Mouse (Mus musculus) ES-Bruce4 (cell line): ENCODE results near the gene Syngr1. TPM values are rescaled to one million over a fixed set of nuclear protein-coding genes. Genes with fewer than 3 reads are reported as not detected.

ENCODE experiments used
- H3K27ac ChIP-seq: 2 replicates; pipeline ENCODE4 v1.5.1; 2012; ENCODE audit warnings: low read length, inconsistent platforms; ENCODE audit not compliant: insufficient read depth
- H3K27me3 ChIP-seq: 2 replicates; pipeline ENCODE4 v1.6.1; 2012; ENCODE audit warnings: mild to moderate bottlenecking, low read length, inconsistent platforms; ENCODE audit not compliant: control insufficient read depth, poor library complexity, insufficient read depth, severe bottlenecking
- H3K36me3 ChIP-seq: 2 replicates; pipeline ENCODE4 v1.6.1; 2012; ENCODE audit warnings: inconsistent platforms, mild to moderate bottlenecking, low read length, moderate library complexity; ENCODE audit not compliant: control insufficient read depth, poor library complexity, insufficient read depth, severe bottlenecking
- H3K4me1 ChIP-seq: one replicate; pipeline ENCODE4 v1.8.1; 2011; ENCODE audit warnings: low read length; ENCODE audit not compliant: control insufficient read depth, insufficient read depth
- H3K4me3 ChIP-seq: 2 replicates; pipeline ENCODE4 v1.5.1; 2011; ENCODE audit warnings: low read depth, mild to moderate bottlenecking, low read length
- H3K9ac ChIP-seq: 2 replicates; pipeline ENCODE4 v1.6.1; 2012; ENCODE audit warnings: low read depth, mild to moderate bottlenecking, inconsistent platforms; ENCODE audit not compliant: poor library complexity, severe bottlenecking
- H3K9me3 ChIP-seq: replicated peaks from 2 replicates; pipeline ENCODE4 v1.6.1; 2012; ENCODE audit warnings: mild to moderate bottlenecking, low read length, inconsistent platforms; ENCODE audit not compliant: control insufficient read depth, poor library complexity, insufficient read depth, severe bottlenecking
- CTCF ChIP-seq: IDR thresholded peaks from one replicate; pipeline ENCODE4 v1.8.1; 2011; ENCODE audit warnings: low read depth, low read length
- EP300 ChIP-seq: IDR thresholded peaks from 2 replicates; pipeline ENCODE4 v1.6.1; 2011; ENCODE audit warnings: low read depth, low read length; ENCODE audit not compliant: insufficient read depth
- POLR2A ChIP-seq: IDR thresholded peaks from one replicate; pipeline ENCODE4 v1.8.1; 2011; ENCODE audit warnings: low read length; ENCODE audit not compliant: insufficient read depth
- polyA plus RNA-seq: library from polyadenylated mRNA; stranded (reverse); fragments of >200 nt; gene quantifications from 2 replicates; pipeline ENCODE4 v1.2.4, GENCODE M21; 2011; ENCODE audit warnings: low read depth; ENCODE audit not compliant: missing spikeins, insufficient read depth, insufficient read length

Syngr1 gene
- polyA plus RNA-seq, 1 experiment: 32.3 TPM

DNA sequence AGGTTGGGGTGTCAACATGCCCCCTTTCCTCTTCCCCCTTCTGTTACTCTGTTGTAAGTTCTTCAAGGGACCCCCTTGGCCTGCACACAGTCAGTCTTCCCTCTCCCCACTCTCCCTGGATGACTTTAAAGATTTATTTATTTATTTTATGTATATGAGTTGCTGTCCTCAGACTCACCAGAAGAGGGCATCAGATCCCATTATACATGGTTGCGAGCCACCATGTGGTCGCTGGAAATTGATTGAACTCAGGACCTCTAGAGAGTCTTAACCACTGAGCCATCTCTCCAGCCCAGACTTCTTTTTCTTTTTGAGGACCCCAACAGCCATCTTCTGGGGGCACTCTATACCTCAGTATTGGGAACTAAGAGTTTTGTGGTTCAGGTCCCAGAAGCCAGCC, 21.4 kb downstream of the Syngr1 start:
- Histone ChIP-seq H3K4me3 (no peak overlapping the region), H3K27me3 (no peaks in the 10 kb centered on the region), H3K9ac (no peak overlapping the region), H3K4me1 (peaks cover 9% of the 10 kb centered on the region), H3K27ac (no peak overlapping the region), H3K36me3 (no peaks in the 10 kb centered on the region), H3K9me3 (no peaks in the 10 kb centered on the region)
- TF ChIP-seq CTCF (peak; percentile 13), POLR2A (no peak)

DNA sequence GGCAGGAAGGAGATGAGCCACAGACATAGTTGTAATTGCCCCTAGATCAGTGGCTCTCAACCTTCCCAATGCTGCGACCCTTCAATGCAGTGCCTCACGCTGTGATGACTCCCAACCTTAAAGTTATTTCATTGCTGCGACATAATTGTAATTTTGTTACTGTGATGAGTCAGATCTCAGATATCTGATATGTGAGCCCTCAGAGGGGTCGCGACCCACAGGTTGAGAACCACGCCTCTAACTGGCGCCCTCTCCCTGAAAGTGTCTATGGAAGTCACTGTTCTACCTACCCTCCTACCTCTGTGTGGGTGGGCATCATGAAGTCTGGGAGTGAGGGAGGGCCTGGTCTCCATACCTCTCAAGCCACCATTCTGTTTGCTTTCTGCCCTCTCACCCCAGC, 23.3 kb downstream of the Syngr1 start:
- no peak for TF ChIP-seq CTCF
- TF ChIP-seq POLR2A: no peak
- no peak for TF ChIP-seq EP300
- peaks cover 9% of the 10 kb centered on the region for H3K4me1 ChIP-seq
- H3K27me3 ChIP-seq: no peaks in the 10 kb centered on the region
- H3K9me3 ChIP-seq: no peaks in the 10 kb centered on the region
- H3K27ac ChIP-seq: peak overlapping the region; percentile 75
- no peak overlapping the region for H3K4me3 ChIP-seq
- no peak overlapping the region for H3K9ac ChIP-seq
- no peaks in the 10 kb centered on the region for H3K36me3 ChIP-seq

DNA sequence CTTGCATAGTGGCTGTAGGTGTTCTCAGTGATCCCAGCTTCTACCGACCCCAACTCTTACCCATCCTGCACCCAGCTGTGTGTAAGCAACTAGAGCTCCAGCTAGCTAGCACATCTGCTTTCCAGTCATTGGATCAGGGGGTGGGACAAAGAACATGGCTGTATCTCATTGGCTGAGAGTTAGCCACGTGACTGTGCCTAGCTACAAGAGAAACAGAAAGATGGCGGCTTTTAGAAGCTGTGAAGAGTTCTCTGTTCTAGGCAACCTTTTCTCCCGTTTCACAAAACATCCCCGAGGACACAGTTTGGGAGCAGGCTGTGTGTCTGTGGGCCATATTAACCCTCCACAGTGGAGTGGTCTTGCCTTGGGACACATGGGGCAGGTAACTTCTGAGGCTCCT, 24.1 kb downstream of the Syngr1 start:
- peak overlapping the region; percentile 34 for H3K9ac ChIP-seq
- no peaks in the 10 kb centered on the region for H3K27me3 ChIP-seq
- H3K9me3 ChIP-seq: no peaks in the 10 kb centered on the region
- peak overlapping the region; percentile 75; the same call in 1 of the 2 replicates for H3K27ac ChIP-seq
- TF ChIP-seq CTCF: no peak
- TF ChIP-seq EP300: no peak
- no peak for TF ChIP-seq POLR2A
- H3K36me3 ChIP-seq: no peaks in the 10 kb centered on the region
- H3K4me3 ChIP-seq: peak overlapping the region; percentile 88
- peaks cover 9% of the 10 kb centered on the region for H3K4me1 ChIP-seq

DNA sequence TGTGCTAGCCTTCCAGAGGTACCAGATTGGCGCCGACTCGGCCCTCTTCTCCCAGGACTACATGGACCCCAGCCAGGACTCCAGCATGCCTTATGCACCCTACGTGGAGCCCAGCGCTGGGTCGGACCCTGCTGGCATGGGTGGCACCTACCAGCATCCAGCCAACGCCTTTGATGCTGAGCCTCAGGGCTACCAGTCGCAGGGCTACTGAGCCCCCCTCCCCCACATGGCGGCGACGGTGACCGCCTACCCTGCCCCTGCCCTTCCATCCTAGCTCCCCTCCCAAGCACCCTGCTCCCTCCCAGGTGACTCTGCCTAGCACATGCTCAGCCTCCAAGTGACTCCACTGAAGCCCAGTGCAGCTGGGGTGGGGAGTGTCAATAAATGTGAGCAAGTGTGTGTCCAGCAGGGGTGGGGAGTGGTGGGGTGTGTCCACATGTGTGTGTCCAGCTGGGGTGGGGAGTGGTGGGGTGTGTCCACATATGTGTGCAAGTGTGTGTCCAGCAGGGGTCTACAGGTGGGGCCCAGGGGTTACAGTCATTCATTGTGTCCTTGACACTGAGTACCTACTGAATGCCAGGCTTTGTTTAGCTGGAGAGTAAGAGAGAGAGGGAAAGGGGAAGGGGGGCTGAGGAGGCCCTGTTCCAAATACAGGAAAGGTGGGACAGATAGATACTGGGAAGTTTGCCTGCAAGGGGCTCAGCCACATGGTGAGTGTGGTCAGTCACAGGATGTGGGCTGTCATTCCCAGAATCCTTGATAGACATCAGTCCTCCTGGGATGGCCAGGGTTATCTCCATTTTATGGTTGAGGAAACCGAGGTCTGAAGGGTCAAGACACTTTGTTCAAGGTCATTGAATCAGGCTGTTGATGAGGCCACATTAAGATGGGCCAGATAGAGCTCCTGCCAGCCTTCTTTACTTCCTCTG, 25.0 kb downstream of the Syngr1 start:
- TF ChIP-seq POLR2A: no peak
- TF ChIP-seq CTCF: no peak
- no peak for TF ChIP-seq EP300
- Histone ChIP-seq H3K9me3 (no peaks in the 10 kb centered on the region), H3K27ac (0 out of 2 replicates have a peak overlapping the region, but pooled peaks have one; percentile 49), H3K4me3 (peak overlapping the region; percentile 88), H3K36me3 (no peaks in the 10 kb centered on the region), H3K27me3 (no peaks in the 10 kb centered on the region), H3K4me1 (peaks cover 9% of the 10 kb centered on the region), H3K9ac (peak overlapping the region; percentile 34)

DNA sequence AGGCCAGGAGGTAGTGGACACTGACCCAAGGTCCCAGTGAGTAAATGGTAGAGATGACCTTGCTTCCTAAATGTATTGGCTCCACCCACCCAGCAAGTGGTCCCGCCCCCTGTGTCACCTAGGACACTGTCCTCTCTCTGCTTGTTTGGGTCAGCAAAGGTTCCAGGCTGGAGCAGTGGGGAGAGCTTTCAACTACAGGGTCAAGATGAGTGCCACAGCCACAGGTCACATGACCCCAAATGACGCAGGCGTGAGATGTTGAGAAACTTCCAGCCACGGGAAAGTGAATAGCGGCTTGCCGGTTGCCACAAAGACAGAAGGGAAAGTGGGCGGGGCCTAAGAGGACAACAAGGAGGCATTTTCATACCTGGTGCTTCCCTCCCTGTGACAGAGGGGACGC, 26.0 kb downstream of the Syngr1 start:
- H3K9ac ChIP-seq: no peak overlapping the region
- H3K36me3 ChIP-seq: no peaks in the 10 kb centered on the region
- H3K4me3 ChIP-seq: no peak overlapping the region
- no peak overlapping the region for H3K27ac ChIP-seq
- no peak for TF ChIP-seq CTCF
- TF ChIP-seq POLR2A: no peak
- TF ChIP-seq EP300: no peak
- no peaks in the 10 kb centered on the region for H3K27me3 ChIP-seq
- peaks cover 9% of the 10 kb centered on the region for H3K4me1 ChIP-seq
- no peaks in the 10 kb centered on the region for H3K9me3 ChIP-seq

DNA sequence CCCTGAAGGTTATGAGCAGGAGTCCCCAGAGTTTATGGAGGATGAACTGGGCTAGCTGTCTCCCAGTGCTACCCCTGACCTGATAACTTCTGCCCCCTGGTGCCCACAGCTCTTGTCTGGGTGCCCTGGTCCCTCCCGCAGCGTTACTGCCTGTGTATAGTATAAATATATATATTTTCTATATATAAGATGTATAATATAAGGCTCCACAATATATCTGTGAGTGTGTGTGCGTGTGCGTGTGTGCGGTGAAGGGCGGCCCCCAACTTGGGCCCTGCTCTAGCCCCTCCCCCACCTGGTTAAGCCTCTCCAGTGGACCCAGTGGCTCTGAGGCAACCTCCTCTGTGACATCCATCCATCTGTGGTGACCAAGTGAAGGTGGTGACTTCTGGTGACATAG, 27.9 kb downstream of the Syngr1 start:
- no peak overlapping the region for H3K9ac ChIP-seq
- H3K27ac ChIP-seq: no peak overlapping the region
- no peaks in the 10 kb centered on the region for H3K27me3 ChIP-seq
- H3K9me3 ChIP-seq: no peaks in the 10 kb centered on the region
- peaks cover 9% of the 10 kb centered on the region for H3K4me1 ChIP-seq
- H3K36me3 ChIP-seq: no peaks in the 10 kb centered on the region
- H3K4me3 ChIP-seq: no peak overlapping the region
- TF ChIP-seq POLR2A (no peak), CTCF (no peak)
